Mouse (Mus musculus) layer of hippocampus, adult 11-12 months (tissue): ENCODE data around the gene Nfyc.

ENCODE experiments used
- DNase-seq: peaks from one replicate; pipeline ENCODE4 v3.0.0; 2022; ENCODE audit warnings: low spot score

The Nfyc gene

GRCm38 (mm10) chr4:120831472-120831871 lies at the start of gene Nfyc:
TSS of gene Nfyc (minus strand) at chr4:120831572.
- no peak for DNase-seq

- no peak for DNase-seq
Measured at GRCm38 (mm10) chr4:120880731-120881432, 49.5 kb upstream of the Nfyc start.

- DNase-seq, result no peak
Measured at GRCm38 (mm10) chr4:120879386-120879785, 48.0 kb upstream of the Nfyc start.

- peak; percentile 16 for DNase-seq
Measured at GRCm38 (mm10) chr4:120878728-120879127, 47.4 kb upstream of the Nfyc start.

- no peak for DNase-seq
Measured at GRCm38 (mm10) chr4:120875961-120876360, 44.6 kb upstream of the Nfyc start.

- DNase-seq, result no peak
Measured at GRCm38 (mm10) chr4:120870262-120870748, 38.9 kb upstream of the Nfyc start.

- no peak for DNase-seq
Measured at GRCm38 (mm10) chr4:120868988-120869387, 37.6 kb upstream of the Nfyc start.

- DNase-seq, result no peak
Measured at GRCm38 (mm10) chr4:120868246-120868645, 36.9 kb upstream of the Nfyc start.

- no peak for DNase-seq
Measured at GRCm38 (mm10) chr4:120866211-120866610, 34.8 kb upstream of the Nfyc start.

- no peak for DNase-seq
Measured at GRCm38 (mm10) chr4:120859865-120860264, 28.5 kb upstream of the Nfyc start.

- no peak for DNase-seq
Measured at GRCm38 (mm10) chr4:120856376-120856775, 25.0 kb upstream of the Nfyc start.

- DNase-seq, result no peak
Measured at GRCm38 (mm10) chr4:120855360-120856060, 24.1 kb upstream of the Nfyc start.

- DNase-seq, result peak; percentile 35
Measured at GRCm38 (mm10) chr4:120854588-120855319, 23.4 kb upstream of the Nfyc start, which contains the start of gene Rims3. TSS of gene Rims3 (plus strand) at chr4:120854816.

GRCm38 (mm10) chr4:120850946-120851345 lies 19.6 kb upstream of the Nfyc start:
- DNase-seq, result peak; percentile 65

- no peak for DNase-seq
Measured at GRCm38 (mm10) chr4:120849451-120849850, 18.1 kb upstream of the Nfyc start.

GRCm38 (mm10) chr4:120848909-120849308 lies 17.5 kb upstream of the Nfyc start:
- no peak for DNase-seq

- DNase-seq, result no peak
Measured at GRCm38 (mm10) chr4:120845098-120845497, 13.7 kb upstream of the Nfyc start.

- no peak for DNase-seq
Measured at GRCm38 (mm10) chr4:120844423-120845082, 13.2 kb upstream of the Nfyc start.

- DNase-seq, result no peak
Measured at GRCm38 (mm10) chr4:120841342-120841741, 10.0 kb upstream of the Nfyc start.

- DNase-seq, result no peak
Measured at GRCm38 (mm10) chr4:120830767-120831166, 605 bp downstream of the Nfyc start.

GRCm38 (mm10) chr4:120826418-120826817 lies 5.0 kb downstream of the Nfyc start:
- DNase-seq, result no peak
